ENCODE assay signal across 9 mouse cellular contexts in genomic region chr15:25933685-25934108, GRCm38 (mm10). TPM values are rescaled to one million over a fixed set of nuclear protein-coding genes. Genes with fewer than 3 reads are reported as not detected.
DNase-seq lines count a peak whose midpoint lies in the region; ATAC-seq and TF ChIP-seq lines count a peak whose summit lies in the region.
"Had no signal": no experiment of that assay in that cellular context is flagged by ENCODE, and none has a peak within 500 bp of the region (broad histone marks: within the 10 kb centered on the region; RNA-seq: fewer than 3 reads in every experiment).

No protein-coding gene starts in this region.

- H3K9me3 ChIP-seq in heart, postnatal 0 days (replicated peaks; ENCODE audit: control insufficient read depth, low read length): no peaks in the 10 kb centered on the region
- no peaks in the 10 kb centered on the region for H3K9me3 ChIP-seq in intestine, postnatal 0 days (ENCODE audit: control insufficient read depth)

- H3K4me2 ChIP-seq in heart, postnatal 0 days (ENCODE audit: low read depth, low read length): peak overlapping the region; percentile 55
- H3K4me2 ChIP-seq in intestine, postnatal 0 days (replicated peaks; ENCODE audit: low read depth): peak overlapping the region; percentile 53

- intact Hi-C loops in heart, postnatal 25 days (cut with DNase I): no loop called here

- TF ChIP-seq CTCF in heart, postnatal 0 days (IDR thresholded peaks at IDR 0.05; ENCODE audit: low read depth): no peak
- TF ChIP-seq CTCF in thymus, adult 2 months (IDR thresholded peaks at IDR 0.05; ENCODE audit: borderline replicate concordance, control insufficient read depth, extremely low read depth, insufficient read depth, low read length, poor library complexity): no peak
- no peak for TF ChIP-seq CTCF in intestine, postnatal 0 days (IDR thresholded peaks at IDR 0.05; ENCODE audit: low read depth)

- no peak for TF ChIP-seq EP300 in heart, postnatal 0 days (IDR thresholded peaks at IDR 0.05; ENCODE audit: low read depth)

- peak overlapping the region; percentile 97 for H3K27ac ChIP-seq in heart, postnatal 0 days (ENCODE audit: low read depth)
- peak overlapping the region; percentile 7; the same call in 1 of the 2 replicates for H3K27ac ChIP-seq in thymus, adult 2 months (ENCODE audit: control insufficient read depth, insufficient read depth, low read length)
- H3K27ac ChIP-seq in intestine, postnatal 0 days (ENCODE audit: low read depth, low read length): peak overlapping the region; percentile 95

- H3K9ac ChIP-seq in heart, postnatal 0 days (replicated peaks; ENCODE audit: low read depth, low read length): peak overlapping the region; percentile 43
- 0 out of 2 replicates have a peak overlapping the region, but pooled peaks have one; percentile 5 for H3K9ac ChIP-seq in intestine, postnatal 0 days (ENCODE audit: low read depth, low read length)
- H3K9ac ChIP-seq: forebrain, postnatal 0 days had no signal

- peaks cover 49% of the 10 kb centered on the region for H3K4me1 ChIP-seq in heart, postnatal 0 days (ENCODE audit: control insufficient read depth, insufficient read depth)
- H3K4me1 ChIP-seq in thymus, adult 2 months (replicated peaks; ENCODE audit: control insufficient read depth, insufficient read depth, low read length): peaks cover 11% of the 10 kb centered on the region
- H3K4me1 ChIP-seq in intestine, postnatal 0 days (replicated peaks; ENCODE audit: control insufficient read depth, insufficient read depth, low read length): 0 out of 2 replicates have a peak, but pooled peaks cover 7% of the 10 kb centered on the region

- no peak for TF ChIP-seq POLR2A in thymus, adult 2 months (IDR thresholded peaks at IDR 0.05; ENCODE audit: control insufficient read depth, extremely low read depth, insufficient read depth, low read length, poor library complexity)

- no peak for ATAC-seq in heart, postnatal 0 days (ENCODE audit: insufficient read depth, low read depth)
- ATAC-seq in intestine, postnatal 0 days: peak; percentile 76

- peak overlapping the region; percentile 12 for H3K4me3 ChIP-seq in heart, postnatal 0 days (ENCODE audit: low read depth, low read length)
- H3K4me3 ChIP-seq in thymus, adult 2 months (ENCODE audit: control insufficient read depth, insufficient read depth, low read length): 0 out of 2 replicates have a peak overlapping the region, but pooled peaks have one; percentile 11
- 0 out of 2 replicates have a peak overlapping the region, but pooled peaks have one; percentile 1 for H3K4me3 ChIP-seq in intestine, postnatal 0 days (ENCODE audit: low read depth, low read length)

- H3K36me3 ChIP-seq in heart, postnatal 0 days (replicated peaks; ENCODE audit: control insufficient read depth, insufficient read depth, low read length): no peaks in the 10 kb centered on the region
- H3K36me3 ChIP-seq in thymus, adult 2 months (ENCODE audit: control insufficient read depth, insufficient read depth, low read length): no peaks in the 10 kb centered on the region
- H3K36me3 ChIP-seq in intestine, postnatal 0 days (ENCODE audit: control insufficient read depth, insufficient read depth): no peaks in the 10 kb centered on the region

- H3K27me3 ChIP-seq in heart, postnatal 0 days (ENCODE audit: control insufficient read depth, insufficient read depth, low read length): no peaks in the 10 kb centered on the region
- no peaks in the 10 kb centered on the region for H3K27me3 ChIP-seq in thymus, adult 2 months (ENCODE audit: control insufficient read depth, insufficient read depth, low read length)
- no peaks in the 10 kb centered on the region for H3K27me3 ChIP-seq in intestine, postnatal 0 days (replicated peaks; ENCODE audit: control insufficient read depth, insufficient read depth, low read length)

- no peak for DNase-seq in heart, postnatal 0 days (ENCODE audit: low spot score)
- DNase-seq in heart, postnatal 25 days (ENCODE audit: low spot score): no peak
- no peak for DNase-seq in thymus, adult 2 months
- DNase-seq in thymus, postnatal 4 days: no peak
- no peak for DNase-seq in right cerebral cortex, adult 18-20 months
- DNase-seq in layer of hippocampus, postnatal 14 days (ENCODE audit: low spot score in 2 of 2): no peak
- DNase-seq: forebrain, postnatal 0 days; midbrain, embryonic 14.5 days had no signal

- WGBS in heart, postnatal 0 days: 62% methylated on average over 7 of the region's 7 CpGs
- WGBS in thymus, adult 2 months: 37% methylated on average over 7 of the region's 7 CpGs
- WGBS in intestine, postnatal 0 days: 38% methylated on average over 7 of the region's 7 CpGs

RNA-seq across cellular contexts. Expression of gene Zfp622, which starts 50.5 kb away (rescaled TPM):
- 9.2 and 16.9 TPM in 2 replicates for total RNA-seq in heart, postnatal 0 days (2014; rRNA removed; ENCODE audit: low replicate concordance)
- 10.1 and 11.0 TPM in 2 replicates for polyA plus RNA-seq in heart, postnatal 0 days (2015; fragmentation: Nextera tagmentation; extraction: Ambion mirVana)
- total RNA-seq in heart, postnatal 25 days (2021): 10 to 100 TPM; 21.1 to 22.2 TPM
- 20.6 and 24.0 TPM in 2 replicates for polyA plus RNA-seq in thymus, adult 2 months (2012; rRNA removed)
- polyA plus RNA-seq in intestine, postnatal 0 days (2015; fragmentation: Nextera tagmentation; extraction: Ambion mirVana): 23.3 and 24.4 TPM in 2 replicates
- 10 to 100 TPM; 31.0 to 36.8 TPM for total RNA-seq in layer of hippocampus, postnatal 14 days (2021)

Comparison
In these comparisons a context has a peak if more than half of its experiments do, and no peak if none do; other contexts are left out.
1. H3K27ac ChIP-seq: peak in every context shown above with its lines; median percentile 97 in heart, postnatal 0 days; 95 in intestine, postnatal 0 days; 7 in thymus, adult 2 months.